Mouse (Mus musculus) E14TG2a.4 (cell line): ENCODE results near the gene Gpr137.
A peak's percentile ranks its signal among the peaks of the same experiment; 100 is the strongest.

Experiments
- H3K27me3 ChIP-seq: 2 replicates; pipeline ENCODE4 v1.6.1; 2014; ENCODE audit warnings: low read length, control low read depth; ENCODE audit not compliant: insufficient read depth
- H3K36me3 ChIP-seq: 2 replicates; pipeline ENCODE4 v1.6.1; 2014; ENCODE audit warnings: low read length, control low read depth; ENCODE audit not compliant: insufficient read depth
- H3K4me1 ChIP-seq: replicated peaks from 2 replicates; pipeline ENCODE4 v1.6.1; 2014; ENCODE audit warnings: low read depth, low read length, control low read depth
- H3K4me3 ChIP-seq: replicated peaks from 2 replicates; pipeline ENCODE4 v1.5.1; 2014; ENCODE audit warnings: mild to moderate bottlenecking, low read length
- H3K9me3 ChIP-seq: 2 replicates; pipeline ENCODE4 v1.6.1; 2014; ENCODE audit warnings: low read length, control low read depth
- CTCF ChIP-seq: conservative IDR thresholded peaks from 2 replicates; pipeline ENCODE4 v1.5.1; 2014; ENCODE audit warnings: low read length
- NANOG ChIP-seq: IDR thresholded peaks from 2 replicates; pipeline ENCODE4 v1.6.1; 2014; ENCODE audit warnings: borderline replicate concordance, low read length, mixed read lengths
- POU5F1 ChIP-seq: IDR thresholded peaks from 2 replicates; pipeline ENCODE4 v1.6.1; 2014; ENCODE audit warnings: low read length, borderline replicate concordance

Gpr137 gene

GRCm38 (mm10) chr19:6983621-6984020 lies 41.3 kb upstream of the Gpr137 start:
- Histone ChIP-seq H3K4me1 (peaks cover 72% of the 10 kb centered on the region), H3K4me3 (no peak overlapping the region), H3K36me3 (peaks cover 54% of the 10 kb centered on the region), H3K27me3 (no peaks in the 10 kb centered on the region), H3K9me3 (no peaks in the 10 kb centered on the region)
- no peak for TF ChIP-seq POU5F1
- TF ChIP-seq NANOG: no peak
- TF ChIP-seq CTCF: no peak

- Histone ChIP-seq H3K27me3 (no peaks in the 10 kb centered on the region), H3K36me3 (peaks cover 74% of the 10 kb centered on the region), H3K9me3 (no peaks in the 10 kb centered on the region), H3K4me1 (peaks cover 78% of the 10 kb centered on the region), H3K4me3 (peak overlapping the region; percentile 91)
- TF ChIP-seq NANOG: no peak
- TF ChIP-seq CTCF: no peak
- TF ChIP-seq POU5F1: no peak
Observed at GRCm38 (mm10) chr19:6981465-6981864, 39.2 kb upstream of the Gpr137 start.

- Histone ChIP-seq H3K4me3 (peak within 1 kb of the TSS; percentile 91), H3K9me3 (no peaks in the 10 kb centered on the region), H3K4me1 (peaks cover 77% of the 10 kb centered on the region), H3K27me3 (no peaks in the 10 kb centered on the region), H3K36me3 (peaks cover 72% of the 10 kb centered on the region)
- TF ChIP-seq NANOG: no peak
- TF ChIP-seq POU5F1: no peak
- TF ChIP-seq CTCF: no peak
Observed at GRCm38 (mm10) chr19:6980381-6981093, 38.3 kb upstream of the Gpr137 start, which contains the start of gene Fkbp2. Fkbp2 (minus strand) TSS chr19:6980501.

GRCm38 (mm10) chr19:6979486-6980380 lies 37.5 kb upstream of the Gpr137 start:
- Histone ChIP-seq H3K4me1 (peaks cover 69% of the 10 kb centered on the region), H3K4me3 (peak overlapping the region; percentile 91), H3K9me3 (no peaks in the 10 kb centered on the region), H3K27me3 (no peaks in the 10 kb centered on the region), H3K36me3 (peaks cover 64% of the 10 kb centered on the region)
- TF ChIP-seq CTCF (peak; percentile 29; the same call in 1 of the 2 replicates), POU5F1 (no peak)

- Histone ChIP-seq H3K9me3 (no peaks in the 10 kb centered on the region), H3K4me3 (peak overlapping the region; percentile 91), H3K36me3 (peaks cover 58% of the 10 kb centered on the region), H3K4me1 (peaks cover 64% of the 10 kb centered on the region), H3K27me3 (no peaks in the 10 kb centered on the region)
- no peak for TF ChIP-seq NANOG
- TF ChIP-seq POU5F1: no peak
- TF ChIP-seq CTCF: no peak
Observed at GRCm38 (mm10) chr19:6979001-6979479, 36.8 kb upstream of the Gpr137 start.

- TF ChIP-seq POU5F1: no peak
- no peak for TF ChIP-seq NANOG
- TF ChIP-seq CTCF: no peak
- H3K36me3 ChIP-seq: peaks cover 54% of the 10 kb centered on the region
- no peaks in the 10 kb centered on the region for H3K9me3 ChIP-seq
Observed at GRCm38 (mm10) chr19:6978639-6978974, 36.3 kb upstream of the Gpr137 start.

GRCm38 (mm10) chr19:6977759-6978638 lies 35.7 kb upstream of the Gpr137 start:
- Histone ChIP-seq H3K4me1 (peaks cover 67% of the 10 kb centered on the region), H3K9me3 (no peaks in the 10 kb centered on the region), H3K36me3 (peaks cover 49% of the 10 kb centered on the region), H3K4me3 (peak overlapping the region; percentile 98), H3K27me3 (no peaks in the 10 kb centered on the region)
- TF ChIP-seq POU5F1: no peak
- no peak for TF ChIP-seq CTCF
- TF ChIP-seq NANOG: no peak

More at GRCm38 (mm10) chr19:6978639-6978974, 36.3 kb upstream of the Gpr137 start:
- peaks cover 64% of the 10 kb centered on the region for H3K4me1 ChIP-seq
- peak overlapping the region; percentile 91 for H3K4me3 ChIP-seq
- no peaks in the 10 kb centered on the region for H3K27me3 ChIP-seq
